Mouse (Mus musculus) forebrain, embryonic 12.5 days (tissue): ENCODE results near the gene Plcb4. TPM values are rescaled to one million over a fixed set of nuclear protein-coding genes. Genes with fewer than 3 reads are reported as not detected.

Source experiments
- ATAC-seq: fragments of 200-750 bp; cut with Nextera tagmentation; 2 replicates; pipeline ENCODE4 v1.8.0; 2017; ENCODE audit warnings: moderate TSS enrichment; ENCODE audit not compliant: low FRiP score
- H3K27ac ChIP-seq: fragments of 300-500 bp; sonication (generic); 2 replicates; pipeline ENCODE4 v1.5.1; 2016; ENCODE audit warnings: mild to moderate bottlenecking
- H3K27me3 ChIP-seq: fragments of 300-500 bp; sonication (generic); 2 replicates; pipeline ENCODE4 v1.6.1; 2016; ENCODE audit warnings: mild to moderate bottlenecking
- H3K36me3 ChIP-seq: fragments of 300-500 bp; sonication (generic); replicated peaks from 2 replicates; pipeline ENCODE4 v1.6.1; 2016; ENCODE audit warnings: mild to moderate bottlenecking
- H3K4me1 ChIP-seq: fragments of 300-500 bp; sonication (generic); 2 replicates; pipeline ENCODE4 v1.6.1; 2016
- H3K4me2 ChIP-seq: fragments of 300-500 bp; sonication (generic); 2 replicates; pipeline ENCODE4 v1.6.1; 2016; ENCODE audit warnings: mild to moderate bottlenecking, moderate library complexity
- H3K4me3 ChIP-seq: fragments of 300-500 bp; sonication (generic); replicated peaks from 2 replicates; pipeline ENCODE4 v1.5.1; 2016; ENCODE audit warnings: mild to moderate bottlenecking
- H3K9ac ChIP-seq: fragments of 300-500 bp; sonication (generic); 2 replicates; pipeline ENCODE4 v1.6.1; 2016; ENCODE audit warnings: mild to moderate bottlenecking
- H3K9me3 ChIP-seq: fragments of 300-500 bp; sonication (generic); 2 replicates; pipeline ENCODE4 v1.6.1; 2016
- WGBS: fragments of 180-500 bp; shearing (Covaris S2); methylation state at CpG from one replicate; pipeline ENCODE4 v1.1.7; 2016; 5-methylcytosine and 5-hydroxymethylcytosine counted together
- polyA plus RNA-seq: library from polyadenylated mRNA; unstranded; fragments of >200 nt; fragmentation: Nextera tagmentation; extraction: Ambion mirVana; gene quantifications from 2 replicates; pipeline ENCODE4 v1.2.1, GENCODE M21; 2016

Gene Plcb4
- polyA plus RNA-seq, 1 experiment from 2014 or later: 23.5 TPM

DNA sequence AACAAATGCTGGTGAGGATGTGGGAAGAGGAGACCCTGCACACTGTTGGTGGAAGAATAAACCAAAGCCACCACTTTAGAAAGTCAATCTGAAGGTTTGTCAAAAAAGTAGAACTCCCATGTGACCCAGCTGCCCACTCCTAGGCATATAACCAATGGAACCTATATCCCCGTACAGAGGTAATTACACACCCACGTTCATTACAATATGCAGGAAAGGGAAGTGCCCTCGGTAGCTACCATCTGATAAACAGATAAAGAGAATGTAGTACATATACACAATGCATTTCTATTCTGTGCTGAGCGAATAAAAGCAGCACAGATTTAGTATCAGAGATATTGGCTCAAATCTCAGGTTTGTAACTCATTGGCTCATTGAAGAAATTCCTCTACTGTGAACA lies 242.2 kb downstream of the Plcb4 start:
- 95% methylated on average over 4 of the region's 4 CpGs for WGBS
- Histone ChIP-seq H3K9me3 (no peaks in the 10 kb centered on the region), H3K27ac (no peak overlapping the region)

DNA sequence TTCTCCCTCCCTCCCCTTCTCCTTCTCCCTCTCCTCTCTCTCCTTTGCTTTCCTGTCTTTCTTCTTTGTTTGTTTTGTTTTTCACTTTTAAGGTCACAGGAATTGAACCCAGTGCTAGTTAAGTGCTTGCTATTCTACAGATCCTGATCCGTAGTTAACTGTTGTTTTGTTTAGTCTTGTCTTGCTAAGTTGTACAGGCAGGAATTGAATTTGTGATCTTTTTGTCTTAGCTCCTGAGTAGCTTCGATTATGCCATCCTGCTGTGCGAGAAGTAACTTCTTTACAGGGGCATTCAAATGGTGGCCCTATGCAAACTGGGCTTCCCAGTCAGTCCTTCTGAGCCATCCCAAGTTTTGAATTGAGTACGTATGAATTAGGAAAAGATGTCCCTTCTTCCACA lies 245.5 kb downstream of the Plcb4 start:
- Histone ChIP-seq H3K4me1 (no peaks in the 10 kb centered on the region), H3K36me3 (no peaks in the 10 kb centered on the region), H3K9me3 (no peaks in the 10 kb centered on the region), H3K9ac (no peak overlapping the region), H3K27ac (no peak overlapping the region), H3K4me3 (no peak overlapping the region), H3K27me3 (no peaks in the 10 kb centered on the region), H3K4me2 (no peak overlapping the region)
- no peak for ATAC-seq
- WGBS: 73% methylated on average over 4 of the region's 4 CpGs

More for the DNA sequence above, 242.2 kb downstream of the Plcb4 start:
- Histone ChIP-seq H3K27me3 (no peaks in the 10 kb centered on the region), H3K4me1 (no peaks in the 10 kb centered on the region), H3K4me2 (no peak overlapping the region), H3K36me3 (no peaks in the 10 kb centered on the region), H3K9ac (no peak overlapping the region), H3K4me3 (no peak overlapping the region)
- ATAC-seq: no peak

DNA sequence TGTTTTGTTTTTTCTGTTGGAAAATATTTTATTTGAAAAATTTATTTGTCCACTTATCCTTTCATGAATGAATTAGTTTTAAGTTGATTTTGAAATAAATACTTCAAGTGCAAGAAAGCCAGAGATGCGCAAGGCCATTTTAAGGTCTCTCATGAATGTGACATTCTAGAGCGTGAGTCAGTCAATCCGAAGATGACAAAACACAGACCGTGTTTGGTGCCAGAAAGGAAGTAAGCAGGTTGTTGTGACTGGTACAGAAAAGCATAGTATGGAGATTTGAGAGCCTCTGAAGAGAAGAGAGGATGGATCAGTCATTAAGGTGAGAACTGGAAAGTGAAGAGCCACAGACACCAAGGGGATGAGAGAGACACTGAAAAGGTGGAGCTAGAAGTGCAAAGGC lies 246.0 kb downstream of the Plcb4 start:
- H3K9ac ChIP-seq: no peak overlapping the region
- no peak overlapping the region for H3K4me3 ChIP-seq
- 92% methylated on average over 4 of the region's 4 CpGs for WGBS
- H3K27ac ChIP-seq: no peak overlapping the region
- H3K4me1 ChIP-seq: no peaks in the 10 kb centered on the region
- no peak overlapping the region for H3K4me2 ChIP-seq
- no peaks in the 10 kb centered on the region for H3K36me3 ChIP-seq
- ATAC-seq: no peak
- no peaks in the 10 kb centered on the region for H3K27me3 ChIP-seq
- H3K9me3 ChIP-seq: no peaks in the 10 kb centered on the region

DNA sequence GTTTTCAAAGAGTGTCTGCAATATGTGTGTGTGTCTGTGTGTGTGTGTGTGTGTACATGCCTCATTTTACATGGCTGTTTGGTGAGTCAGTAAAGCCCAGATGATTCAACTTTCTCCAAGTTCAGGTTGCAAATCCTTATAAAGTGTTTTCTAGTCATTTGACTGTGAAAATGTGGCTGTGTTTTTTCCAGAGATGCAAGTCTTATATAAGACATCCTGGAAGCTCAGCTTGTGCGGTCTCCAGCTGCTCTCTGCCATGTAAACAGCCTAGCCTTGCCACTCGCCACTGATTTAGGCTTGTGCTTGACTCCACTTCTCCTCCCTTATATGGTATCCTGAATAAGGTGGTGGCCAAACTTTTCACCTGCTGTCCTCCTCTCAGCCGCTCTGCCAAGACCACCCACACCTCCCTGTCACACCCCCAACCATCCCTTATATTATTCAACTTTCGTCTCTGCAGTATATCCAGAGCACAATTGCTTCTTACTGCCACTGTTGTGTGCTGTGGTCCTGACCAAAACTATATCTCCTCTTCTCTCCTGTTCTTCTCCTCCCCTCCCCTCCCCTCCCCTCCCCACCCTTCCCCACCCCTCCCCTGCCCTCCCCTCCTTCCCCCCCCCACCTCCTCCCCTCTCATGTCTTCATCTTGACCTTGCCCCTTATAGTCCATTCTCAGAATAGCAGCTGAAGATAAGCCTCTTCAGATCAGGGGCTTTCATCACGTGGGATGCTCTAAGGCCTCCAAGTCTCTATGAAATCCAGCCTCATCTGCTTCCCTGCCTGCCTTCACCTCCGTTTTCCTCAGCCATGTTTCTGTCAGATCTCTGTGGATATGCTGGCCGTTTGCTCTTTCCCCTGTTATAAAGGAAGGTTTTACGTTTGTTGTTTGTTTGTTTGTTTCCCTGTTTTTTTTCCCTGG lies 255.8 kb downstream of the Plcb4 start:
- no peak overlapping the region for H3K27ac ChIP-seq
- peaks cover 7% of the 10 kb centered on the region; the same call in 1 of the 2 replicates for H3K4me1 ChIP-seq
- H3K4me3 ChIP-seq: no peak overlapping the region
- 73% methylated on average over 8 of the region's 8 CpGs for WGBS
- no peak overlapping the region for H3K4me2 ChIP-seq
- no peaks in the 10 kb centered on the region for H3K9me3 ChIP-seq
- no peak for ATAC-seq
- H3K27me3 ChIP-seq: no peaks in the 10 kb centered on the region
- H3K9ac ChIP-seq: no peak overlapping the region
- no peaks in the 10 kb centered on the region for H3K36me3 ChIP-seq

DNA sequence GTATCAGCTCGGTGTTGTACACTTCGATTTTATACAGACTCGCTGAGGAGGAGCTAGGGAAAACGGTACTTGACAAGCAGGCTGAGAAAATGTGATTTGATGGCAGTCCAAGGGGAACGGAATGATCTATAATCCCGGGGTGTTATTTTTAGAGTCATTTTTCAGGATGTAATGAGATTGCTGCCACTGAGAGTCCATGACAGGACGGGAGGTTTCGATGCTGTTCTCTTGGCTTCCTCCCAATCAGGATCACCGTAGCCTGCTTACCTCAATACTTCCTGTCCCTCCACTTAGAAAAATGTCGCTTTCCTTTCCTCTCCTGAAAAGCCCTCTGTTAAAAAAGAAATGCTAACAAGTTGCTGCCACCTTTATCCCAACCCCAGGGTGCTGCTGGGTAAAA lies 257.1 kb downstream of the Plcb4 start:
- no peak overlapping the region for H3K9ac ChIP-seq
- no peaks in the 10 kb centered on the region for H3K27me3 ChIP-seq
- H3K27ac ChIP-seq: no peak overlapping the region
- 87% methylated on average over 10 of the region's 10 CpGs for WGBS
- no peak for ATAC-seq
- H3K4me1 ChIP-seq: peaks cover 7% of the 10 kb centered on the region; the same call in 1 of the 2 replicates
- H3K9me3 ChIP-seq: no peaks in the 10 kb centered on the region
- H3K4me2 ChIP-seq: no peak overlapping the region
- no peaks in the 10 kb centered on the region for H3K36me3 ChIP-seq
- H3K4me3 ChIP-seq: no peak overlapping the region

DNA sequence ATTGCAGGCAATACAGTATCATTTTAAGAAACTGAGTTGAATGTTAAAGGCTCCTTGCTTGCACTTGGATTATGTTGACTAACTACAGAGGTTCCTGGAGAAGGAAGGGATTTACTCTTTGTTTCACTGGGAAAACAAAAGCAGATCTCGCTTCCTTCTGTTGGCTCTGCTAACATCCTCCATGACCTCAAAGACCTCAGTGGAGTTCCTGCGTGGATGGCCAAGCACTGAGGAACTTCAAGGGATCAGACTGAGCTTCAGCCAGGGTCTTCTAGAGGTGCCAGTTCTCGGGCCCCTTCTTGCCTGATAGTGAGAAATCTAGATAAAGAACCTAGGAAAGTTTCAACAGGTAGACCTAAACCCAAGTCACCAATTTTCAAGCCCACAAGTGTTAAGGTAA lies 258.2 kb downstream of the Plcb4 start:
- no peaks in the 10 kb centered on the region for H3K36me3 ChIP-seq
- no peak overlapping the region for H3K4me2 ChIP-seq
- ATAC-seq: no peak
- H3K27ac ChIP-seq: no peak overlapping the region
- H3K27me3 ChIP-seq: no peaks in the 10 kb centered on the region
- 67% methylated on average over 3 of the region's 3 CpGs for WGBS
- H3K9me3 ChIP-seq: no peaks in the 10 kb centered on the region
- H3K4me3 ChIP-seq: no peak overlapping the region
- no peak overlapping the region for H3K9ac ChIP-seq
- peaks cover 7% of the 10 kb centered on the region; the same call in 1 of the 2 replicates for H3K4me1 ChIP-seq

DNA sequence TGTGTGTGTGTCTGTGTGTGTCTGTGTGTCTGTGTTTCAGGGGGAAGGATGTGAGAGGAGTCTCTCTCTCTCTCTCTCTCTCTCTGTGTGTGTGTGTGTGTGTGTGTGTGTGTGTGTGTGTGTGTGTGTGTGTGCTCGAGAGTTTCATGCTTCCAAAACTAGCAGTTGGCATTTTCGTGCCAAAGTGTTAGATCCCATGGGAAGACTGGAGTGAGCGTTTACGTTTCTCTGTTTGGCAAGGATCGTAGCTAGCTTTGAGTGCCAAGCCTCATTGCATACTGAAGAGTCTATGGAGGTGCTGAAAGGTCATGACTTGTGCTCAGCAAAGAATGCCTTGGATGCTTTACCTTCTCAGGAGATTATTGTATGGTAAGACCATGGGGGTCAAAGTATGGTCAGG lies 259.3 kb downstream of the Plcb4 start:
- peaks cover 7% of the 10 kb centered on the region; the same call in 1 of the 2 replicates for H3K4me1 ChIP-seq
- 88% methylated on average over 5 of the region's 5 CpGs for WGBS
- H3K27me3 ChIP-seq: no peaks in the 10 kb centered on the region
- no peak for ATAC-seq
- no peak overlapping the region for H3K27ac ChIP-seq
- H3K9ac ChIP-seq: no peak overlapping the region
- H3K4me2 ChIP-seq: no peak overlapping the region
- no peaks in the 10 kb centered on the region for H3K9me3 ChIP-seq
- H3K4me3 ChIP-seq: no peak overlapping the region
- H3K36me3 ChIP-seq: no peaks in the 10 kb centered on the region

DNA sequence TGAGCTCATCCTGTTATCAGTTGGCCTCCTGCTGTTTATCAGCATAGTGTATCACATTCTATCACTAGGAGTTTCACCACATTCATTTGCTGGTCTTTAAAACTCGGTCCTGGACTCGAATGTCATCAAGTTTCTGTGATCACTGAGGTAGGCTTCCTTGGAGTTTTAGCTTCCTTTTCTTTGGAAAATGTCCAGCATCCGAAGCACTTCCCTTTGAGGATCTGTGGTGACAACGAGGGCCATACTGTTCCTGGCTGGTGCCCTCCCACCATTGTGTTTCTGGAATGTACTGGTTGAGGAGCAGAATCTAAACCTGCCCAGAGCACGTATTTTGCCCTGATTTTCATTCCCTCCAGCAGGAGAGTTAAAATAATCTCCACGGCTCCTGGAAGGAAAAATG lies 260.8 kb downstream of the Plcb4 start:
- Histone ChIP-seq H3K4me3 (no peak overlapping the region), H3K27ac (no peak overlapping the region), H3K4me1 (peaks cover 6% of the 10 kb centered on the region; the same call in 1 of the 2 replicates), H3K4me2 (no peak overlapping the region), H3K9ac (no peak overlapping the region), H3K36me3 (no peaks in the 10 kb centered on the region), H3K27me3 (no peaks in the 10 kb centered on the region), H3K9me3 (no peaks in the 10 kb centered on the region)
- WGBS: 80% methylated on average over 6 of the region's 6 CpGs
- ATAC-seq: no peak

DNA sequence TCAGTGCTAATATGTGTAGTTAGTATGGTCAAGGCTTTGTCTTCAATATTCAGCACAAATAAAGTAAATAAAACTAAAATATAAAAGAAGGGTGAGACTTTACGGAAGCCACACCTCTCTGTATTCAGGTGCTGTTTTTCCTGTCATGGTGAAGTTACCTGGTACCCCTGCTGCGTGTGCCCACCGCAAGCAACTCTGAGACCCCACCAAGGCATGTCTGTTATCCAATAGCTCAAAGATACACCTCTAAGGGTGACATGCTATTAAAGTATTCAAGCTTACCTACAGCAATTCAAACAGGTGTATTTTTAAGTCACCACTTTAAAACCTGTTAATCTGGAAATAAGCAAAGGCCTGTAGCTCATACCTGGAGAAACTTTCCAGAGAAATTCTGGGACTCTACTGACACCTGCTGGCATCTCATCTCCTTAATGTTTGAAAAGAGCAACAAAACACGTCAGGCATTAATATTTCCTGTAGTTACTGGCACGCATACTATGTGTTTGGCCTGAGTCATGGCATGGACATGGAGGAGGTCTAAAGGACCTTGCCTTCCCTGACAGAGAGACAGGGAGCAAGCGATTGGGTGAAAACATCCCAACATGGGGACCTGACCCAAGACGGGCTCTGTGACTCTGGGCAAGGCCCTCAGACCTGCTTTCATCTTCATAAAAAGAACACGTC lies 268.0 kb downstream of the Plcb4 start:
- H3K4me2 ChIP-seq: no peak overlapping the region
- no peak overlapping the region for H3K9ac ChIP-seq
- H3K27me3 ChIP-seq: no peaks in the 10 kb centered on the region
- no peak overlapping the region for H3K4me3 ChIP-seq
- no peak for ATAC-seq
- WGBS: 84% methylated on average over 8 of the region's 8 CpGs
- no peaks in the 10 kb centered on the region for H3K36me3 ChIP-seq
- no peaks in the 10 kb centered on the region for H3K9me3 ChIP-seq
- H3K4me1 ChIP-seq: peaks cover 12% of the 10 kb centered on the region; the same call in 1 of the 2 replicates
- H3K27ac ChIP-seq: no peak overlapping the region

DNA sequence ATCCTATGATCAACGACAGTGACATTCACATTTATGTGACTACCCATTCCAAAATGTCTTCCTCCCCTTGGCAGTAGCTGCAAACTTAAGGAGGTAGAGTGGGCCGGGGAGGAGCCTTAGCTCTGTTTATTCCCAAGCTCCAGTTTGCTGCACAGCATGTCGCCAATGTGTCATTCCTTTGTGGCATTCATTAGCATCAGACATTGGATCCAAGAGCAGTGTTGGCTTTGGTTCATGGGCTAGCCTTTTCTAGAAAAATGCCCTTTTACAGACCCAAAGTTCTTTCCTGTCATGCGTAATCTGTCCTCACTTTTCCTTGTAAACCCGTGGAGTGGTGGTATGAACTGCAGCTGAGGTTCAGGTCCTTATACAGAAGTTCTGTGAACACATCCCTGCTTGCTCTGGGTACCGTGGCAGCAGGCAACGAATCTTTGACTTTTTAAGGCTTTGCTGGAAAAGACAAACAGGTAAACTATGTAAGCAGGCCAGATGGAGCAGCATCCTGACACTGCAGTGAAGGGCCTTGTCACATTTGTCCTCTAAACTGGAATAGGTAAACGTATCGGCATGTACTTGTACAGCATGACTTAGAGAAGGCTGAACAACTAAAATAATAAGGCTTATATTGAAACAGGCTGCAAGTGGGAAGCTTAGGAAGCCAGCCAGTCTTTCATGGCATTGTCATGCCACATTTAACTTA lies 270.4 kb downstream of the Plcb4 start:
- Histone ChIP-seq H3K27me3 (no peaks in the 10 kb centered on the region), H3K9me3 (no peaks in the 10 kb centered on the region), H3K27ac (no peak overlapping the region), H3K36me3 (peaks cover 5% of the 10 kb centered on the region; the same call in 1 of the 2 replicates), H3K4me2 (no peak overlapping the region), H3K4me1 (peaks cover 12% of the 10 kb centered on the region; the same call in 1 of the 2 replicates), H3K9ac (no peak overlapping the region), H3K4me3 (no peak overlapping the region)
- ATAC-seq: no peak
- 76% methylated on average over 9 of the region's 9 CpGs for WGBS

DNA sequence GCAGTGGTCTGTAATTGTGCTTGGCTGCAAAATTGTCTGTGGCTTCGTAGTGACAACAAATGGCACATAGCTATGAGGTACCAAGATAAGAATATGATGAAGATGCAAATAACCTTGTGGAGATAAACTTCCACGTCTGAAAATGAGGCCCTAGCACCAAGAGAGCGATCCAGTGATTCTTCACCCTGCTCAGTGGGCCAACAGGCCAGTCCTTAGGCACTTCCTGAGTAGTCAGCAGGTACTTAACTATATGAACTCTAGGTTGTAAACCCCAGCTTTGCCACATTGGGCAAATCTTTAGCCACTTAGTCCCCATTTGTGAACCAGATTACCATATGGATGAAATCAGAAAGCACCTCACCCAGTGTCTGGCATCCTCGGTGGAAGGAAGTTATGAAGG lies 271.9 kb downstream of the Plcb4 start:
- H3K4me1 ChIP-seq: peaks cover 11% of the 10 kb centered on the region; the same call in 1 of the 2 replicates
- no peak for ATAC-seq
- no peak overlapping the region for H3K4me3 ChIP-seq
- no peak overlapping the region for H3K27ac ChIP-seq
- H3K9me3 ChIP-seq: no peaks in the 10 kb centered on the region
- no peaks in the 10 kb centered on the region for H3K27me3 ChIP-seq
- H3K36me3 ChIP-seq: peaks cover 5% of the 10 kb centered on the region; the same call in 1 of the 2 replicates
- H3K9ac ChIP-seq: no peak overlapping the region
- 90% methylated on average over 4 of the region's 4 CpGs for WGBS
- no peak overlapping the region for H3K4me2 ChIP-seq

DNA sequence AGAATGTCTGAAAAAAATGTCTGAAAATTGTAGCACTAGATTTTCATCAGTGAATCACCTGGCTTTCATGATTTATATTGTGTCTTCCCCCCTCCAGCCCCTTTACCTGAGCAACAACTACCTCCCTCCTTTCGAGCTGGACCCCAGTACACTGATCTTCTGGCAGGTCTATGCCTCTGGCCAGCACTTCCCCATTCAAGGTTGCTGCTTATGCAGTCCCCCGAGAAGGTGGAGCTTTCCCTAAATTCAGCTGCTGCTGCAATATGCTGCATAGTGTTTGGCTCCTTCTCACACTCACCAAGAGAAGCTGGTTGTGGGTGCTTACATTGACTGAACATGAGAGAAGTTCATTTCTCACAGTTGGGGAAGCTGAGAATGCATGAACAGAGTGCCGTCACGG lies 273.8 kb downstream of the Plcb4 start:
- Histone ChIP-seq H3K36me3 (peaks cover 5% of the 10 kb centered on the region; the same call in 1 of the 2 replicates), H3K4me2 (no peak overlapping the region), H3K9ac (no peak overlapping the region), H3K4me1 (0 out of 2 replicates have a peak, but pooled peaks cover 5% of the 10 kb centered on the region), H3K27ac (no peak overlapping the region), H3K27me3 (no peaks in the 10 kb centered on the region), H3K4me3 (no peak overlapping the region), H3K9me3 (no peaks in the 10 kb centered on the region)
- WGBS: 95% methylated on average over 4 of the region's 4 CpGs
- ATAC-seq: no peak
